Mouse (Mus musculus) liver, postnatal 0 days (tissue): ENCODE results near the gene Ptms.

Source experiments
- CTCF ChIP-seq: sonication (generic); IDR thresholded peaks from 2 replicates; pipeline ENCODE4 v1.5.1; 2016; ENCODE audit warnings: antibody characterized with exemption, low read depth
- EP300 ChIP-seq: IDR thresholded peaks from 2 replicates; pipeline ENCODE4 v1.6.1; 2016; ENCODE audit warnings: antibody characterized with exemption, low read depth, mild to moderate bottlenecking

DNA sequence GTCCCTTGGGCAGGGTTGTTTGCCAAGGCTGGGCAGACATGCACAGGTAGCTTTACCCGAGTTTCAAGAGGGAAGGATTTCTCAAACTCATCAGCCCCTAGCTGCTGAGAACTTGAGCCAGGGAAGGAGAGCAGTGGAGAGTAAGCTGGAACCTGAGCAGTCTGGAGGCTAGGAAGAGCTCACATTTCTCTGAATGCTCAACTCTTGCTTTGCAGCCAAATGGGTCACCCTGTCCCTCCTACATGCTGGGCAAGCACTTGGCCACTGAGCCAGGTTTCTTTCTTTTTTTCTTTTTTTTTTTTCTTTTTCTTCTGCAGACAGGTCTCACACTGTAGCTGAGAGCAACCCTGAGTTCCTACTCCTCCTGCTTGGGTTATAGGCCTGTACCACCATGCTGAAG lies 16.8 kb upstream of the Ptms start:
- TF ChIP-seq CTCF: no peak
- no peak for TF ChIP-seq EP300
